Mouse (Mus musculus) spleen, postnatal 10 days (tissue): Measurements from ENCODE around the gene Pus10.

Experiments used
- DNase-seq, 2 experiments: peaks; one replicate each; pipeline ENCODE4 v3.0.0; 2021 to 2022; ENCODE audit warnings: low spot score in 2 of 2

The Pus10 gene

GRCm38 (mm10) chr11:23695847-23696246, 30.4 kb downstream of the Pus10 start:
- DNase-seq: no peak

GRCm38 (mm10) chr11:23698526-23698925, 33.1 kb downstream of the Pus10 start:
- no peak for DNase-seq

- DNase-seq: no peak
Measured at GRCm38 (mm10) chr11:23699414-23700095, 34.1 kb downstream of the Pus10 start.

GRCm38 (mm10) chr11:23701831-23702230, 36.4 kb downstream of the Pus10 start:
- DNase-seq: no peak

GRCm38 (mm10) chr11:23704604-23705294, 39.3 kb downstream of the Pus10 start:
- no peak for DNase-seq

DNA sequence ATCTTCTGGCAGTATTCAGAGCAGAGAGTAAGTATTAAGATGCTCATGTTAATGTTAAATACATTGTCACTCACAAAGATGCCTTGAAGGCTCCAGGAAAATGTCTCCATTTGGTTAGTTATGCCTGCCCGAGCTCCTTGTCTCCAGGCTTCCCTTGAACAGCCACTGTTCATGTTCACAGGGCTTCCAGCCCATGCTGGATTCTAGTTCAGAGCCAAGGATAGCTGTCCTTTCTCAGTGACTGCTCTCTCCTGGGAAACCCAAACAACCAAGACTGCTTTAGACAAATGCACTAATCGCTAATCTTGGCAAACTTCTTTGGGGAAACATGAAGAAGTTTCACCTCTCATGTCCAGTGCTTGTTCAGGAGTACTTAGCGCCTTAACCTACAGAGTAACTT, 46.8 kb downstream of the Pus10 start:
- DNase-seq: no peak

GRCm38 (mm10) chr11:23718856-23719255, 53.4 kb downstream of the Pus10 start:
- no peak for DNase-seq

DNA sequence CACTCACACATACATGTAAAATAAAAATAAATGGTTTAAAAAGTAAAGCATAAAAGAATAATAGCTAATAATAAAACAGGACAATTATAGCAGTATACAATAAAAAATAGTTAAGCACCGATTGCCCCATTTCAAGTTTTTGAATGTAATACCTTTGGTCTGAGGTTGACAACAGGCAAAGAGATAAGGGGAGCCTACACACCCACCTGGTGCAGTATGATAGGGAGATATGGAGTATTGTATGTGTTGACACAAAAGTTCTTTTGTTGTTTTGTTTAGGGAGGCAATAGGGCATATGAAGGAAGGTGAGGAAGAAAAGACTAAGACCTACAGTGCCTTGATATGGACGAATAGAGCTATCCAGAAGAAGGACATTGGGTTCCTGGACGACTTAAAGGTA, 54.4 kb downstream of the Pus10 start:
- no peak for DNase-seq

DNA sequence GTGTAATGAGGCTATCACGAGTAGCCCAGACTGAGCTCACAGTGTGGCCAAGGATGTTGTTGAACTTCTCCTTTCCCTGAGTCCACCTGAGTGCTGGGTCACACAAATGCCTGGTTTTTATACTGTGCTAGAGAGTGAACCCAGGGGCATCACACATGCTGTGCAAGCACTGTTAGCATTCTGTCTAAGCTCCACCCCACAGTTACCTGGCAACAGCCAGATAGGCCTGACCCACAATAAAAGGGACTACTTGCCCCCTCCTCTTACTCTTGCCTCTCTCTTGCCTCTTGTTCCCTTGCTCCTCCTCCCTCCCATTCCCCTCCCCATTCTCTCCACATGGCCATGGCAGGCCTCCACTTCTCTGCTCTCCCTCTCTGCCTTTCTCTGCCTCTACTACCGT, 56.9 kb downstream of the Pus10 start:
- no peak for DNase-seq

GRCm38 (mm10) chr11:23725850-23726249, 60.4 kb downstream of the Pus10 start:
- DNase-seq: no peak

GRCm38 (mm10) chr11:23726441-23726840, 61.0 kb downstream of the Pus10 start:
- no peak for DNase-seq

GRCm38 (mm10) chr11:23728186-23728585, 62.7 kb downstream of the Pus10 start:
- DNase-seq: no peak

GRCm38 (mm10) chr11:23730120-23730519, 64.6 kb downstream of the Pus10 start:
- DNase-seq: no peak

DNA sequence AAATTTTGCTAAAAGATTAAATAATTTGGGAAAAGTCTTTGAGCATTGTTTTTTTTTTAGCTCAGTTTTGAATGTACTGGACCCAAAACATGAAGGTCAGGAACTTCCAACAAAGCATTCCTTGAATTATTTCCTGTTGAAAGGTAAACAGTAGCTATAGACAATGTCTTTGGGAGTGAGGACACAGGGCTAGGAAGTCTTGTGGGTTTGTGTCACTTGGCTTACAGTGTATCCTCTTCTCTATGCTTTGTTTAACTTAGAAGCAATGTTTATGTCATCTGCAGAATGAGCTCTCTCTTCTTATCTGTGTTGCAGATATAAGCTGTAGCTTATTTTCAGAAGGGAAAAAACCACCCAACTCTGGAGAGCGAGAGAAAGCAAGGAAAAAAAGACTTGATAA, 67.4 kb downstream of the Pus10 start:
- DNase-seq: no peak

DNA sequence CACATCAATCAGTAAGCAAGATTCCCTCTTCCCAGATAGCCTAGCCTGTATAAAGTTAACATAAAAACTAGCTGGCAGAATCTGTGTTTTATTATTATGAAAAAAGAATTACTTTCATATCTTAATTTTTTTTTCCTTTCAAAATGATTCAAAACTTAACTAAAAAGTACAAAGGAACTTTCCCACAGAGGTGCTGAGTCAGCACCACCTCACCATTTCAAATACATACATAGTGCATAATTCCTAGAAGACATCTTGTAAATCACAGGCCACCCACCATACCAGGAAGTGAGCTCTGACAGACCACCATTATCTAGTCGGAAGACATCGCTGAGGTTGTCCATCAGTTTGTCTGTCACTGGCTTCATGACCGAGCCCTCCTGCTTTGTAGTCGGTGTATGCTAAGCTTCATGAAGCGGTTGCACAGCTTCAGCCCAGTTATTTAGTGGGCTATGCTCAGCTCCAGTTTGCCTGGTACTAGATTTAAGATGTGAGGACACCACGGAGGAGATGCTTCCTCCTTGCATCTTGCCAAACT, 69.3 kb downstream of the Pus10 start:
- DNase-seq: no peak

DNA sequence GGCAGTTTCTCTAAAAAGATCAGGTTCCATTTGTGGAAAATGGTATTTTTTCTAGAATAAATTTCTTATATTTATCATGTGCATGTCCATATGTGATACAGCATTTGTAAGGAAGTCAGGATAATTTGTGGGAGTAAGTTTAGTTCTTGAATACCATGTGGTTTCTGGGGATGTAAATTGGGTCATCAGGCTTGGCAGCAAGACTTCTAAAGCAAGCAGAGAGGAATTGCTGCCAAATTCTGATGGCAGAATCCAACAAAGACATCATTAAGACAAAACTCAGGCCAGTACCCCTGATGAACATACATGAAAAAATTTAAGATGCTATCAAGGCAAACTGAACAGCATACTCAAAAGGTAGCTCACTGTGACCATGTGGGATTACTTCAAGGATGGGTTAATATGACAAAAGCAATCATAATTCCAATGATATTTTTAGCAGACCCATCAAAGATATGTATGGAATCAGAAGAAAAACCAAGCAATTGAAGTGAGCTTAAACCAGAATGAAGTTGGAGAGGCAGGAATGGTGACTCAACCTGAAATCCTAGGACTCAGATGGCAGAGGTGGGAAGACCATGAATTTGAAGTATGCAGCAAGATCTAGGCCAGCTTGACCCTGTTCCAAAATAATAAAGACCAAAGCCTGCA, 70.5 kb downstream of the Pus10 start:
- DNase-seq: no peak

DNA sequence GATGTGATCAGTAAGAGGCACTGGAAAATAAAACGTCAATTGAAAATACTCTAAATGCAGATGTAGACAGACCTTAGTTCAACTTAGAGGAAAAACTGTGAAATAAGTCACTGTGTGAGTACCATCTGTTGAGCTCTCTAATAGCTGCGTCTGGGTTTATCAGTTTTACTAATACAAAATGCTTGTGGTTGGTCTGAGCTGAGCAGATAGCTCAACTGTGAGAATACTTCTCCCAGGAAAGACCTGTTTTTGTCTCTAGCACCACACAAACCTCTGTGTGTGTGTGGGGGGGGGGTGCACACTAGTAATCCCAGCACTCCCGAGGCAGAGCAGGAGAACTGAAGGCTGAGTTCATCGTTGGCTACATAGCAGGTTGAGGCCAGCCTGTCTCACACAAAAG, 75.4 kb downstream of the Pus10 start:
- DNase-seq: no peak

DNA sequence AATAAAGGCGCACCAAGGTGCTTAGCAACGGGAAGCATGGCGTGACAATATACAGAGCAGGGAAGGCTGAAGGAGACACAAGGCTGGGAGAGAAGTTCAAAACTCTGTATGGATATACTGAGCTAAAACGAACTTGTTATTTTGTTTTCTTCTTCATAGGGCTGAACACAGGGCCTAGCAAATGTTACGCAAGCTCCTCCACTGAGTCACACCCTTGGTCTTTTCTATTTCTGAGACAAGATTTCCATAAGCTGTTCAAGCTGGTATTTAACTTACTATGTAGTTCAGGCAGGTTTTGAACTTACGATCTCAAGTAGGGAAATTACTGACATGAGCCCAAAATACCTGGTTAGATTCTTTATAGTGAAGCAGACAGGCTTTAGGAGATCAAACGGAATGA, 75.9 kb downstream of the Pus10 start:
- DNase-seq: no peak

GRCm38 (mm10) chr11:23744352-23744751, 78.9 kb downstream of the Pus10 start:
- DNase-seq: no peak

DNA sequence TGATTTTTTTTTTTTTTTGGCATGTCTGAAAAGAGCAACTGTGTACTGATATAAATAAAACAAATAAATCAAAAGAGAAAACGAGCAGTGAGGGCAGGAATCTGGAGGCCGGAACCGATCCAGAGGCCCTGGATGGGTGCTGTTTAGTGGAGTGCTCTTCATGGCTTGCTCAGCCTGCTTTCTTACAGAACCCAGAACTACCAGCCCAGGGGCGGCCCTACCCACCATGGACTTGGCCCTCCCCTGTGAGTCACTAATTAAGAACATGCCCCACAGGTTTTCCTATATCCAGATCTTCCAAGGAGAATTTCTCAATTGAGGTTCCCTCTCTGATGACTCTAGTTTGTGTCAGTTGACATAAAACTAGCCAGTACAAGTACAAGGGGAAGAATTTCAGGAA, 80.6 kb downstream of the Pus10 start:
- no peak for DNase-seq

DNA sequence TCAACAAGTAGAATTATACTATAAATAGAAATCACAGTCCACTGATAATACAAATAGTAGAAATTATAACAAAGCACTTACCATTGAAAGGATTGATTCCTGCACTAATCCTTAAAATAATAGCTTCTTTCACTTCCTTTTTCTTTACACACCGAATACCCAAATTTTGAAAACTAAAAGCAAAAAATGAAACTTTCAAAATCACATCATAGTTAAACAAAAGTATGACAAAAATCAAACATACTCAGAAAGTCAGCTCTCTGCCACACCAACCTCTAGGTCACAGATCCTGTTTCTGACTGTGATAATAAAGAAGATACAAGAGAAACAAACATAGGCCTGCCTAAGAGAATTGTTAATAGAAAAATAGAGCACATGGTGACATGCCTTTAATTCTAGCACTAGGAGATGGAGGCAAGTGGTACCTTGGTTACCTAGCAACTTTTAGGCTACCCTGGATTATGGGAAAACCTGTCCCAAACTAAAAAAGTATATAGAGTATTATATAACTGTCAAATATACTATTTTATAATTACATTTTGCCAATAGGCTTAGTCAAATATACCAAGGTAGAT, 87.7 kb downstream of the Pus10 start:
- no peak for DNase-seq

DNA sequence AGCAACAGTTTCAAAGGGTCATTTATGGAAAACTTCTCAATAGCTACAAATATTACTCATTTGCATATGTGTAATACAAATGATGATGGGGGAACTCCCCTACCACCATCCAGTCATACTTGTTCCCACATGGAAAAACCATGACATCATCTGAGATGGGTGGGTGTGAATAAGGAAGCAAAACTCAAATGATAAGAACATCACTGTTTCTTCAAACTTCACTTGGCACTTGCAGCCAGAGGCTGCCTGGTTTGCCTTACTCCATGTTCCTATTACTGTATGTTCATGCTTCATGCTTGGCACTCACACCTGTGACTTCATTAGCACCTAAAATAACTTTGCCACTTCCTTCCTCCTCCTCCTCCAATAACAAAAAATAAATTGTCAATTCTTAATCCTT, 88.9 kb downstream of the Pus10 start:
- no peak for DNase-seq

DNA sequence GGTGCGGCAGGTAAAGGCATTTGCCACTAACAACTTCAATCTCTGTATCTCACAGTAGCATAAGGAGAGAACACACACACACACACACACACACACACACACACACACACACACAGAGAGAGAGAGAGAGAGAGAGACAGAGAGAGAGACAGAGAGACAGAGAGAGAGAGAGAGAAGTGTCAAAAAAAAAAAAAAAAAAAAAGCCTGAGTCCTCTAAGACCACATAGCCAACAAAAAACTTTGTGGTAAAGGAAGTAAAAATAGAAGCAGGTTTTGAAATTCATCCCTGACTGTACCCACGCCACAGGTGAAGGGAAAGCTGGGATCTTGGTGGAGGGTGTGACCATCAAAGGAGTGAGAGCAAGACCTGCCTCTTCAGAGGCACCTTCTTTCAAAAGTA, 92.7 kb downstream of the Pus10 start:
- DNase-seq: no peak
